In the genomic region with DNA sequence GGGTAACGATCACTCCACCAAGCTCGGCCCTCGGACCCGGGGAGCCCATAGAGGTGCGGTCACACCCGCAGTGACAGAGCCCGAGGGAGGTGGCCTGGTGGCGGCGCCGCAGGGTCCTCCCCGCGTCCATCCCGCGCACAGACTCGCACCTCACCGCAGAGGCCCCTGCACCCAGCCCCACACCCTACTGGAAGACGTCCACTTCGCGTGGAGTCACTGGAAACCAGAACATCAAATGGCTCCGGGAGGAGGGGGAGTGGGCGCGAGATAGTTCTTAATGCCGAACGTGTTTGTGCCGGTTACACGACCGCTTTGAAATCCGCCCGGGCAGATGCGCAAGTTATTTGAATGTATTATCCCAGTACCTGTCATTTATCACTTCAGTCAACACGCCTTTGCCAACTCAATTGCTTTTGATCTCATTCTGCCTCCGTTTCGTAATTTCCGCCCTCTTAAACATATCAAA, we compare ENCODE assay signal across 8 mouse cellular contexts. TPM values are rescaled to one million over a fixed set of nuclear protein-coding genes. Genes with fewer than 3 reads are reported as not detected.
DNase-seq lines count a peak whose midpoint lies in the region; ATAC-seq and TF ChIP-seq lines count a peak whose summit lies in the region.

No protein-coding gene starts in this region.

- H3K27ac ChIP-seq in embryonic fibroblast, embryonic 13.5 days (ENCODE audit: insufficient read depth, low read length) = peak overlapping the region; percentile 96
- peak overlapping the region; percentile 95 for H3K27ac ChIP-seq in heart, embryonic 15.5 days
- H3K27ac ChIP-seq in liver, embryonic 16.5 days (ENCODE audit: low read length) = peak overlapping the region; percentile 80
- H3K27ac ChIP-seq in neural tube, embryonic 12.5 days = peak overlapping the region; percentile 74

- peak overlapping the region; percentile 76 for H3K4me2 ChIP-seq in heart, embryonic 15.5 days
- peak overlapping the region; percentile 65 for H3K4me2 ChIP-seq in liver, embryonic 16.5 days (ENCODE audit: low read depth, low read length)
- peak overlapping the region; percentile 91 for H3K4me2 ChIP-seq in neural tube, embryonic 12.5 days (replicated peaks)

- H3K27me3 ChIP-seq in heart, embryonic 15.5 days = no peaks in the 10 kb centered on the region
- peaks cover 24% of the 10 kb centered on the region for H3K27me3 ChIP-seq in liver, embryonic 16.5 days (ENCODE audit: control insufficient read depth, insufficient read depth, low read depth, low read length)
- H3K27me3 ChIP-seq in neural tube, embryonic 12.5 days (replicated peaks) = no peaks in the 10 kb centered on the region

- H3K4me3 ChIP-seq in embryonic fibroblast, embryonic 13.5 days (ENCODE audit: insufficient read depth, low read length) = peak overlapping the region; percentile 99
- H3K4me3 ChIP-seq in heart, embryonic 15.5 days = peak overlapping the region; percentile 66
- H3K4me3 ChIP-seq in liver, embryonic 16.5 days (ENCODE audit: low read depth, low read length) = peak overlapping the region; percentile 61
- peak overlapping the region; percentile 63 for H3K4me3 ChIP-seq in neural tube, embryonic 12.5 days

- under 1% methylated on average over 34 of the region's 34 CpGs for WGBS in heart, embryonic 15.5 days
- WGBS in liver, embryonic 16.5 days (ENCODE audit: insufficient replicate concordance) = 0% methylated on average over 34 of the region's 34 CpGs
- WGBS in neural tube, embryonic 12.5 days = under 1% methylated on average over 34 of the region's 34 CpGs

- ATAC-seq in heart, embryonic 15.5 days (replicated peaks; ENCODE audit: insufficient number of reproducible peaks, insufficient read depth, low FRiP score, low read depth) = peak; percentile 53
- ATAC-seq in liver, embryonic 16.5 days (ENCODE audit: low read depth) = peak; percentile 55
- peak; percentile 57 for ATAC-seq in neural tube, embryonic 12.5 days (ENCODE audit: low FRiP score, low read depth)

- 0 out of 2 replicates have a peak, but pooled peaks have one; percentile 35 for TF ChIP-seq POLR2A in embryonic fibroblast, embryonic 13.5 days (IDR thresholded peaks at IDR 0.05; ENCODE audit: low read depth, low read length)

- peak overlapping the region; percentile 77 for H3K9ac ChIP-seq in heart, embryonic 15.5 days
- H3K9ac ChIP-seq in liver, embryonic 16.5 days (ENCODE audit: low read depth, low read length) = peak overlapping the region; percentile 63
- peak overlapping the region; percentile 69 for H3K9ac ChIP-seq in neural tube, embryonic 12.5 days

- peak; percentile 76 for DNase-seq in 416B (ENCODE audit: low read depth)
- peak; percentile 61 for DNase-seq in adrenal gland, adult 8-10 months
- DNase-seq in kidney, postnatal 14 days = peak; percentile 65
- DNase-seq in thymus, adult 18-20 months = peak; percentile 49 to 65

- peaks cover 2% of the 10 kb centered on the region; the same call in 1 of the 2 replicates for H3K4me1 ChIP-seq in embryonic fibroblast, embryonic 13.5 days (ENCODE audit: control insufficient read depth, insufficient read depth, low read length)
- peaks cover 17% of the 10 kb centered on the region for H3K4me1 ChIP-seq in heart, embryonic 15.5 days (replicated peaks)
- peaks cover under 1% of the 10 kb centered on the region for H3K4me1 ChIP-seq in liver, embryonic 16.5 days (ENCODE audit: control insufficient read depth, low read depth, low read length)
- H3K4me1 ChIP-seq in neural tube, embryonic 12.5 days = peaks cover 13% of the 10 kb centered on the region; the same call in 1 of the 2 replicates

- TF ChIP-seq CTCF in embryonic fibroblast, embryonic 13.5 days (IDR thresholded peaks at IDR 0.05; ENCODE audit: borderline replicate concordance, insufficient read depth, low read length) = no peak

- H3K36me3 ChIP-seq in heart, embryonic 15.5 days = no peaks in the 10 kb centered on the region
- H3K36me3 ChIP-seq in liver, embryonic 16.5 days (ENCODE audit: control insufficient read depth, insufficient read depth) = no peaks in the 10 kb centered on the region
- no peaks in the 10 kb centered on the region for H3K36me3 ChIP-seq in neural tube, embryonic 12.5 days

- no peaks in the 10 kb centered on the region for H3K9me3 ChIP-seq in heart, embryonic 15.5 days (replicated peaks)
- no peaks in the 10 kb centered on the region for H3K9me3 ChIP-seq in liver, embryonic 16.5 days (replicated peaks; ENCODE audit: control insufficient read depth, low read length)
- H3K9me3 ChIP-seq in neural tube, embryonic 12.5 days = no peaks in the 10 kb centered on the region

RNA-seq across cellular contexts. Expression of gene Arid5b, which starts 1.5 kb away (rescaled TPM):
- 10 to 100 TPM; 22.5 to 34.7 (median 29.4) TPM for total RNA-seq in adrenal gland, adult 8-10 months (2022)
- polyA plus RNA-seq in embryonic fibroblast, embryonic 13.5 days (2011; ENCODE audit: insufficient read length, low read depth, missing spikeins) = 80.2 and 101 TPM in 2 replicates
- 21.5 and 22.7 TPM in 2 replicates for polyA plus RNA-seq in heart, embryonic 15.5 days (2015; fragmentation: Nextera tagmentation; extraction: Ambion mirVana)
- polyA plus RNA-seq in liver, embryonic 16.5 days (2015; fragmentation: Nextera tagmentation; extraction: Ambion mirVana) = 6.7 and 7.8 TPM in 2 replicates
- 18.3 and 20.5 TPM in 2 replicates for polyA plus RNA-seq in neural tube, embryonic 12.5 days (2016; fragmentation: Nextera tagmentation; extraction: Ambion mirVana)

Comparison
In these comparisons a context has a peak if more than half of its experiments do, and no peak if none do; other contexts are left out.
1. Peak in every context shown above with its lines: DNase-seq, ATAC-seq, H3K4me3 ChIP-seq and H3K27ac ChIP-seq.